Mouse (Mus musculus) layer of hippocampus, adult 9-10 months (tissue): ENCODE results near the gene Hscb.

Source experiments
- DNase-seq: peaks from one replicate; pipeline ENCODE4 v3.0.0; 2022; ENCODE audit warnings: low spot score

The Hscb gene

GRCm38 (mm10) chr5:110831036-110831720, 8.4 kb downstream of the Hscb start:
- no peak for DNase-seq

GRCm38 (mm10) chr5:110827576-110827975, 12.0 kb downstream of the Hscb start:
- DNase-seq = no peak

GRCm38 (mm10) chr5:110826781-110827495, 12.6 kb downstream of the Hscb start:
- no peak for DNase-seq

GRCm38 (mm10) chr5:110824421-110824820, 15.2 kb downstream of the Hscb start:
- no peak for DNase-seq

GRCm38 (mm10) chr5:110809667-110810325, 29.8 kb downstream of the Hscb start, which contains the start of gene Ulk1:
Ulk1 (minus strand) TSS chr5:110810097.
- peak; percentile 99 for DNase-seq

- DNase-seq = no peak
Measured at GRCm38 (mm10) chr5:110808821-110809666, 30.5 kb downstream of the Hscb start.

- peak; percentile 63 for DNase-seq
Measured at GRCm38 (mm10) chr5:110808061-110808631, 31.4 kb downstream of the Hscb start.

- no peak for DNase-seq
Measured at GRCm38 (mm10) chr5:110807453-110807852, 32.1 kb downstream of the Hscb start.

GRCm38 (mm10) chr5:110806676-110807075, 32.9 kb downstream of the Hscb start:
- no peak for DNase-seq

GRCm38 (mm10) chr5:110806154-110806553, 33.4 kb downstream of the Hscb start:
- no peak for DNase-seq

- no peak for DNase-seq
Measured at GRCm38 (mm10) chr5:110804012-110804743, 35.4 kb downstream of the Hscb start.

- no peak for DNase-seq
Measured at GRCm38 (mm10) chr5:110802809-110803208, 36.8 kb downstream of the Hscb start.

- DNase-seq = no peak
Measured at GRCm38 (mm10) chr5:110802186-110802585, 37.4 kb downstream of the Hscb start.

GRCm38 (mm10) chr5:110801036-110801624, 38.4 kb downstream of the Hscb start:
- DNase-seq = no peak

GRCm38 (mm10) chr5:110797696-110798095, 41.9 kb downstream of the Hscb start:
- DNase-seq = no peak

- DNase-seq = no peak
Measured at GRCm38 (mm10) chr5:110794363-110794762, 45.2 kb downstream of the Hscb start.

- DNase-seq = no peak
Measured at GRCm38 (mm10) chr5:110788684-110789083, 50.9 kb downstream of the Hscb start.

- DNase-seq = no peak
Measured at GRCm38 (mm10) chr5:110786081-110786835, 53.3 kb downstream of the Hscb start.

GRCm38 (mm10) chr5:110783150-110783549, 56.4 kb downstream of the Hscb start:
- no peak for DNase-seq
